Mouse (Mus musculus) stomach, postnatal 0 days (tissue): ENCODE results near the gene Fcrls. TPM values are rescaled to one million over a fixed set of nuclear protein-coding genes. Genes with fewer than 3 reads are reported as not detected.

Experiments
- ATAC-seq: fragments of 200-750 bp; cut with Nextera tagmentation; 2 replicates; pipeline ENCODE4 v1.8.0; 2017; ENCODE audit not compliant: low FRiP score, low TSS enrichment
- DNase-seq: peaks from one replicate; pipeline ENCODE4 v3.0.0-alpha.2; 2016; ENCODE audit warnings: low spot score
- H3K27ac ChIP-seq: fragments of 300-500 bp; sonication (generic); replicated peaks from 2 replicates; pipeline ENCODE4 v1.5.1; 2014; ENCODE audit warnings: mild to moderate bottlenecking, control low read depth
- H3K27me3 ChIP-seq: fragments of 300-500 bp; sonication (generic); 2 replicates; pipeline ENCODE4 v1.6.1; 2014; ENCODE audit warnings: low read length; ENCODE audit not compliant: control insufficient read depth, insufficient read depth
- H3K36me3 ChIP-seq: fragments of 300-500 bp; sonication (generic); 2 replicates; pipeline ENCODE4 v1.6.1; 2014; ENCODE audit warnings: low read length, mixed read lengths; ENCODE audit not compliant: control insufficient read depth, insufficient read depth
- H3K4me1 ChIP-seq: fragments of 300-500 bp; sonication (generic); replicated peaks from 2 replicates; pipeline ENCODE4 v1.6.1; 2014; ENCODE audit warnings: antibody characterized with exemption; ENCODE audit not compliant: control insufficient read depth, insufficient read depth
- H3K4me2 ChIP-seq: fragments of 300-500 bp; sonication (generic); replicated peaks from 2 replicates; pipeline ENCODE4 v1.6.1; 2014; ENCODE audit warnings: low read depth, mild to moderate bottlenecking, control low read depth, moderate library complexity
- H3K4me3 ChIP-seq: fragments of 300-500 bp; sonication (generic); 2 replicates; pipeline ENCODE4 v1.5.1; 2014; ENCODE audit warnings: low read depth, low read length, control low read depth
- H3K9ac ChIP-seq: fragments of 300-500 bp; sonication (generic); 2 replicates; pipeline ENCODE4 v1.6.1; 2014; ENCODE audit warnings: mild to moderate bottlenecking, low read length, control low read depth, mixed read lengths
- H3K9me3 ChIP-seq: fragments of 300-500 bp; sonication (generic); 2 replicates; pipeline ENCODE4 v1.6.1; 2016; ENCODE audit warnings: low read length; ENCODE audit not compliant: control insufficient read depth
- CTCF ChIP-seq: IDR thresholded peaks from 2 replicates; pipeline ENCODE4 v1.5.1; 2016; ENCODE audit warnings: antibody characterized with exemption, low read depth, mild to moderate bottlenecking, moderate library complexity
- EP300 ChIP-seq: optimal IDR thresholded peaks from 2 replicates; pipeline ENCODE3; 2016; ENCODE audit warnings: antibody characterized with exemption
- WGBS: fragments of 180-500 bp; shearing (Covaris S2); extraction: QIAGEN DNeasy Blood & Tissue Kit; methylation state at CpG from one replicate; pipeline ENCODE4 v1.1.7; 2014; 5-methylcytosine and 5-hydroxymethylcytosine counted together
- polyA plus RNA-seq: library from polyadenylated mRNA; unstranded; fragments of >200 nt; fragmentation: Nextera tagmentation; extraction: Ambion mirVana; gene quantifications from 2 replicates; pipeline ENCODE4 v1.2.1, GENCODE M21; 2015

Gene Fcrls
- polyA plus RNA-seq, 1 experiment from 2014 or later: 8.0 TPM

DNA sequence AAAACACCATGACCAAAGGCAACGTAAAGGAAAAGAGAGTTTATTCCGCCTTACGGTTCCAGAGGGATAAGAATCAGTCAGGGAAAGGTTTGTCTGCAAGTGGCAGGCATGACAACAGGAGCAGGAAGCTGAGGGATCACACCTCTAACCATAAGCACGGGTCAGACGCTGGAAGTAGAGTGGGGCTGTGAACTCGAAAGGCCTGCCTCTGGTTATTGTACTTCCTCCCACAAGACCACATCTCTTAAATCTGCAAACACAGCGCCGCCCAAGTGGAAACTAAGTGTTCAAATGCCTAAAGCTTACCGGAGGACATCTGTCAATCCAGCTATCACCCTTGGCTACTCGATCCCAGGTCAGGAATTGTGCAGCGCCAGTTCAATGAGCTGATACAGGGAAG, 48.4 kb downstream of the Fcrls start:
- no peak overlapping the region for H3K4me2 ChIP-seq
- no peaks in the 10 kb centered on the region for H3K9me3 ChIP-seq
- ATAC-seq (no peak), DNase-seq (no peak)
- 71% methylated on average over 11 of the region's 11 CpGs for WGBS
- no peak overlapping the region for H3K9ac ChIP-seq
- no peaks in the 10 kb centered on the region for H3K4me1 ChIP-seq
- H3K27me3 ChIP-seq: no peaks in the 10 kb centered on the region
- H3K36me3 ChIP-seq: no peaks in the 10 kb centered on the region
- H3K4me3 ChIP-seq: no peak overlapping the region
- TF ChIP-seq CTCF: no peak
- no peak for TF ChIP-seq EP300
- no peak overlapping the region for H3K27ac ChIP-seq

DNA sequence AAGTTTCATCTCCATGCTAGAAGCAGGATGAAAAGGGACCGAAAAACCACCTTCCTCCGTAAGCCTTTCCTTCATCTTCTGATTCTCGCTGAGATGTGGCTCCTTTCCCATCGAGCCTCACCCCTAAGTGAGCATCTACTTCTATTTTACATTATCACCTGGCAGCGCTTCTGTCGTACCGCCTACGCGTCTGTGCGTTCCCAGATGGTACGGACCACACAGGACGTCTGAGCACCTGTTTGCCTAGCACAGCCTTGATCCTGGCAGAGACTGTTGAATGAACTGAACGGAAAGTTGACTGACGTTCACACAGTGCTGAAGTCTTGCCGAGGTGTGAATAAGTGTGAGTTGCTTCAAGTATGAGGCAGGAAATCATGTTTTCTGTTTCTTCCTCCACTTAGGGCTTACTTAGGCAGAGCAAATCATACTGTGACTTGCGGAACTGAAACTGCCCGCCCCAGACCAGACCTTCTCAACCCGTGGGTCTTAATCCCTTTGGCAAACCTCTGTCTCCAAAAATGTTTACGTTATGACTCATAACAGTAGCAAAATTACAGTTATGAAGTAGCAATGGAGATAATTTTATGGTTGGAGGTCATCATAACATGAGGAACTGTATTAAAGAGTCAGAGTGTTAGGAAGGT, 49.2 kb downstream of the Fcrls start:
- Histone ChIP-seq H3K9ac (no peak overlapping the region), H3K36me3 (no peaks in the 10 kb centered on the region), H3K4me1 (no peaks in the 10 kb centered on the region), H3K27me3 (no peaks in the 10 kb centered on the region), H3K9me3 (no peaks in the 10 kb centered on the region), H3K4me3 (no peak overlapping the region), H3K4me2 (no peak overlapping the region), H3K27ac (no peak overlapping the region)
- 75% methylated on average over 19 of the region's 19 CpGs for WGBS
- TF ChIP-seq EP300 (no peak), CTCF (no peak)
- ATAC-seq (no peak), DNase-seq (no peak)

DNA sequence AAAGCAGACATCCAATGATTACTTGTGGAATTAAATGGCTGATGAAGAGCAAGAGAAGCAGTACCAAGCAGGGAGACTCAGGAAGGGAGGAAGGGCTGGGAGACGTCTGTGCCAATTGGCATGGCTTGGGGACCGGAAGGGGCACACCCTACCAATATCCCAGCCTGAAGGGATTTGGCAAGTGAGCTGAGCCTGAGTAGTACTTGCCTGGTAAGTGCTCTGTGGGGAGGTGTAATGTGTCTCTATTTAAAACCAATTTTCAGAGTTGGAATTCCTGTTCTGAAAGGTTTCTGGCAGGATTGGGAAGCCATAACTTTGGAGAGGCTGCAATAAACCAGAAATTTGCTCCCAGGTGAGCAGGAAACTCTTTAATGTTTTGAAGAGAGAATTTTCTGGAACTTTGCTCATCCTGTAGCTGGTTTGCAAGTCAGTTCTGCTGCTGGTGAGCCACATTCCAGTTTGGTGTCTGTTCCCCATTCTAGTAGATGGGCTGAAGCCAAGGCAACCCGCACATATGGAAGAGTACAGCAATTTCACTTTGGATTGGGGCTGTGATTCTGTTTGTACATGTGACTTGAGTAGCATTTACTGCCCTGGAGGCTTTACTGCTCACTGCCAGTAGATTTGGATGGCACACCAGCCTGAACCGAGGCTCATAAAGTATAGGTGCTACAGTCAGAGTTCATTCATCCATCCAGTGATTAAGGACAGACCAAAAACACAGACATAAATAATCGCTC, 57.0 kb downstream of the Fcrls start:
- Histone ChIP-seq H3K4me1 (no peaks in the 10 kb centered on the region), H3K27ac (no peak overlapping the region), H3K9ac (no peak overlapping the region), H3K9me3 (no peaks in the 10 kb centered on the region), H3K4me2 (no peak overlapping the region), H3K36me3 (no peaks in the 10 kb centered on the region), H3K27me3 (no peaks in the 10 kb centered on the region), H3K4me3 (no peak overlapping the region)
- DNase-seq: no peak
- TF ChIP-seq EP300 (no peak), CTCF (no peak)
- no peak for ATAC-seq
- WGBS: 70% methylated on average over 5 of the region's 5 CpGs

Other genes starting within 250 kb of the Fcrls start
- 4.1 and 4.5 TPM in 2 replicates for gene Kirrel, start 89.0 kb downstream of the Fcrls start, polyA plus RNA-seq
- gene Cd5l, start 94.1 kb upstream of the Fcrls start, polyA plus RNA-seq: 0.12 and 0.24 TPM in 2 replicates
- gene Fcrl1, start 112.6 kb upstream of the Fcrls start, polyA plus RNA-seq: 0.39 and 0.52 TPM in 2 replicates
- 0.04 TPM in 1 of 2 replicates, not detected in the other for gene Fcrl5, start 172.0 kb upstream of the Fcrls start, polyA plus RNA-seq